ENCODE assay signal across 8 mouse cellular contexts in the genomic region with DNA sequence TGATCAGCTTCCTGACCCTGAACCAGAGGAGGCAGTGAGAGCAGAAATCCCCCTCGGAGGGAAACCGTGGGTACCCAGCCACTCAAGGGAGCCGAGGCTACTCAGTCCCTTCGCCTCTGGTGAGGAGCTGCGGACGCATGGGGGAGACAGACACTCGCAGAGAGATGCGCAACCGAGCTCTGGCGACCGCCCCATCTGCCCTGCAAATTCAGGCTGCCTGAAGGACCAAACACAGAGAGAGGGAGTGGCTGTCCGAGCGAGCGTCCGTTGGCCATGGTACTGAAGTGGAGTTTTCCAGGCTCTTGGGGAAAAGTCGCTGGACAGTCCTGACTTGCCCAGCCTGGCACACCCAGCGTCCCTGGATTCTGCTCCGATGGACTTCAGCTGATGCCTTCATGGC.
DNase-seq lines count a peak whose midpoint lies in the region; ATAC-seq and TF ChIP-seq lines count a peak whose summit lies in the region.

No protein-coding gene starts in this region.

- H3K4me1 ChIP-seq in heart, adult 2 months (ENCODE audit: control insufficient read depth, insufficient read depth, low read length), result no peaks in the 10 kb centered on the region
- H3K4me1 ChIP-seq in hindbrain, embryonic 16.5 days (ENCODE audit: control insufficient read depth, insufficient read depth, low read depth, low read length), result peaks cover 11% of the 10 kb centered on the region

- CTCF ChIA-PET in Patski (lab: Charles Lee), result interaction anchor here (1.3 to 1.9 kb wide), 2 partner anchors 74 to 294 kb away, joined by 4 to 6 read pairs; no protein-coding TSS in a partner anchor

- H3K9me3 ChIP-seq in hindbrain, embryonic 16.5 days (ENCODE audit: control insufficient read depth, low read length), result no peaks in the 10 kb centered on the region

- H3K27ac ChIP-seq in heart, adult 2 months, result no peak overlapping the region
- H3K27ac ChIP-seq in hindbrain, embryonic 16.5 days (ENCODE audit: low read depth, low read length), result no peak overlapping the region; the same call in 1 of the 2 replicates

- intact Hi-C loops in heart, adult 2 months (cut with DNase I), result no loop called here
- intact Hi-C loops in heart, postnatal 25 days (cut with DNase I), result no loop called here

- DNase-seq in heart, adult 2 months, result peak; percentile 7 to 21
- DNase-seq in heart, postnatal 25 days (ENCODE audit: low spot score), result no peak
- DNase-seq in Patski (ENCODE audit: low read depth, low spot score), result peak; percentile 20
- peak; percentile 79 for DNase-seq in embryo, embryonic 10 days (ENCODE audit: low spot score)
- DNase-seq in right cerebral cortex, postnatal 10 days (ENCODE audit: low spot score in 2 of 2), result peak; percentile 61 to 75
- no peak for DNase-seq in gastrocnemius, adult 8-10 months (ENCODE audit: low spot score in 2 of 2)

- no peak for TF ChIP-seq EP300 in heart, adult 2 months (IDR thresholded peaks at IDR 0.05; ENCODE audit: insufficient read depth, low read depth, low read length)

- peak overlapping the region; percentile 36 for H3K4me2 ChIP-seq in hindbrain, embryonic 16.5 days (ENCODE audit: low read length)

- WGBS in heart, adult 2 months, result 7% methylated on average over 18 of the region's 18 CpGs
- WGBS in hindbrain, embryonic 16.5 days, result 4% methylated on average over 18 of the region's 18 CpGs

- peak; percentile 24; the same call in 1 of the 2 replicates for TF ChIP-seq CTCF in heart, adult 2 months (IDR thresholded peaks at IDR 0.05)
- peak; percentile 51 for TF ChIP-seq CTCF in Patski (IDR thresholded peaks at IDR 0.05)

- no peak overlapping the region for H3K9ac ChIP-seq in heart, adult 2 months (ENCODE audit: low read depth, low read length)
- H3K9ac ChIP-seq in hindbrain, embryonic 16.5 days (ENCODE audit: low read depth, low read length), result no peak overlapping the region; the same call in 1 of the 2 replicates

- no peak for TF ChIP-seq POLR2A in heart, adult 2 months (IDR thresholded peaks at IDR 0.05; ENCODE audit: insufficient read depth, low read depth, low read length)

- H3K79me2 ChIP-seq in heart, adult 2 months (replicated peaks; ENCODE audit: control insufficient read depth, insufficient read depth, low read length), result no peaks in the 10 kb centered on the region

- no peaks in the 10 kb centered on the region for H3K36me3 ChIP-seq in heart, adult 2 months (ENCODE audit: control insufficient read depth, insufficient read depth, low read length)
- H3K36me3 ChIP-seq in hindbrain, embryonic 16.5 days (ENCODE audit: control insufficient read depth, insufficient read depth, low read length), result no peaks in the 10 kb centered on the region

- H3K27me3 ChIP-seq in heart, adult 2 months (ENCODE audit: control insufficient read depth, insufficient read depth, low read length), result no peaks in the 10 kb centered on the region
- H3K27me3 ChIP-seq in Patski, result peaks cover 35% of the 10 kb centered on the region
- H3K27me3 ChIP-seq in hindbrain, embryonic 16.5 days (replicated peaks; ENCODE audit: control insufficient read depth, insufficient read depth, low read length), result peaks cover 5% of the 10 kb centered on the region; the same call in 1 of the 2 replicates

- in situ Hi-C loops in Patski (cut with MboI; ENCODE audit: low pct_unique_long_range_greater_than_20kb), result no loop called here

- H3K4me3 ChIP-seq in heart, adult 2 months, result no peak overlapping the region
- no peak overlapping the region for H3K4me3 ChIP-seq in hindbrain, embryonic 16.5 days (ENCODE audit: low read length)

- no peak for ATAC-seq in Patski
- peak; percentile 72; the same call in 1 of the 2 replicates for ATAC-seq in hindbrain, embryonic 16.5 days
- peak; percentile 33; the same call in 1 of the 2 replicates for ATAC-seq in megakaryocyte-erythroid progenitor cell, adult 5-6 weeks (replicated peaks; ENCODE audit: low FRiP score, low TSS enrichment, poor library complexity, severe bottlenecking)

- POLR2A ChIA-PET in Patski (lab: Charles Lee), result no interaction called here

Comparison
In these comparisons a context has a peak if more than half of its experiments do, and no peak if none do; other contexts are left out.
1. DNase-seq: peak in heart, adult 2 months (2 of 2), Patski (single experiment), embryo, embryonic 10 days (single experiment) and right cerebral cortex, postnatal 10 days (2 of 2); none in heart, postnatal 25 days (single experiment) and gastrocnemius, adult 8-10 months (0 of 2).